Mouse (Mus musculus): ENCODE measurements around the gene Ctsl. TPM values are rescaled to one million over a fixed set of nuclear protein-coding genes. Genes with fewer than 3 reads are reported as not detected.

The Ctsl gene
- polyA plus RNA-seq, 1 experiment from 2014 or later: 203 TPM

DNA sequence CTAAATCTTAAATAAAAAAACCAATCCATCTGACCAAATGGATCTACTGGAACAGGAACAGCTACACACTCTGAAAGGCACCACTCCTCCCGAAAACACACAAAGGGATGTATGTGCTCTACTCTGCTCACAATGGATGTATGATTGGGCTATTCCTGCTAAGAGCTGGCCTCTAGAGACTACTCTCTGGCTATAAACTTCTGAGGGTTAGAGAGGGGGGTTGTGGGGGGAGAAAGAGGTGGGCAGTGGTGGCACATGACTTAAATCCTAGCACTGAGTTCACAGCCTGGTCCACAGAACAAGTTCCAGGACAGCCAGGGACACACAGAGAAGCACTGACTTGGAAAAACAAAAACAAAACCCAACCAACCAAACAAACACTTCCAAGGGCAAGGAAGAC, 2.1 kb downstream of the Ctsl start:
- H3K4me1 ChIP-seq: peaks cover 11% of the 10 kb centered on the region
- H3K27me3 ChIP-seq: no peaks in the 10 kb centered on the region
- peaks cover 41% of the 10 kb centered on the region for H3K36me3 ChIP-seq
- H3K4me3 ChIP-seq: peak overlapping the region; percentile 79; the same call in 1 of the 2 replicates
- no peak overlapping the region for H3K9ac ChIP-seq
- H3K9me3 ChIP-seq: no peaks in the 10 kb centered on the region
- no peak overlapping the region for H3K27ac ChIP-seq
- H3K4me2 ChIP-seq: peak overlapping the region; percentile 88
- no peak for ATAC-seq (ENCODE audit: borderline replicate concordance, extremely low read depth, low FRiP score, low TSS enrichment)
- WGBS: 85% methylated on average over 1 of the region's 1 CpGs

DNA sequence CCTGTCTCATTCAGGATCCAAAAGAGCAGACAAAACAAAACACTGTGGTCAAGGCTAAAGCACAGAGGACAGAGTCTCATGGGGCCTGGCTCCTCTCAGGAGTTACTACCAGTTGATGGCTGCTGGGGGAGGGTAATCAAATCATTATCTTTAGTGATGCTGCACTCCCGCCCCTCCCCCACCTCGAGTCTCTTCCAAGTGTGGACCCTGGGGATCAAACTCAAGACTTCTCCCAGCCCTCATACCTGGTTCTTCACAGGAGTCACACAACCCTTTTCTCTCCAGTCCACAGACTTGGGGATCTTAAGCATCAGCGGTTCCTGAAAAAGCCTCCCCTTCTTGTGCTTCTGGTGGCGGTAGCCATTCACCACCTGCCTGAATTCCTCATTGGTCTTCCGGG, 3.1 kb downstream of the Ctsl start:
- WGBS: 89% methylated on average over 5 of the region's 5 CpGs
- Histone ChIP-seq H3K9ac (no peak overlapping the region), H3K4me1 (peaks cover 11% of the 10 kb centered on the region), H3K4me2 (no peak overlapping the region), H3K4me3 (no peak overlapping the region), H3K27ac (no peak overlapping the region), H3K36me3 (peaks cover 42% of the 10 kb centered on the region), H3K9me3 (no peaks in the 10 kb centered on the region), H3K27me3 (no peaks in the 10 kb centered on the region)
- ATAC-seq (ENCODE audit: borderline replicate concordance, extremely low read depth, low FRiP score, low TSS enrichment): no peak

DNA sequence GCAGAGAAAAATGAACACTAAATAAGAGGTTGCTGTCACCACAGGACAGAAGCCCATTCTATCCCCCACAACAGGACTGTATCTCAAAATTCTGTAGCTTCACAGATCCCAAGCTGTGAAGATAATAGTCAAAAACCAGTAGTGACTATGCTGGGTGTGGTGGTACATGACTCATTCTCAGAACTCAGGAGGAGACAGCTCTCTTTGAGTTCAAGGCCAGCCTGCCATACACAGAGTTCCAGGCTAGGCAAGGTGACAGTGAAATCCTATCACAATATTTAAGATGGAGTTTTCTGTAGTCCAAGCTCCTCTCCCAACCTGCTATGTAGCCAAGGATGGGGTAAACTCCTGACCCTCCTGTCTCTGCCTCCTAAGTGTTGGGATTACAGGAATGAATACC, 5.4 kb downstream of the Ctsl start:
- Histone ChIP-seq H3K27ac (no peak overlapping the region), H3K27me3 (no peaks in the 10 kb centered on the region), H3K4me2 (no peak overlapping the region), H3K36me3 (peaks cover 49% of the 10 kb centered on the region), H3K4me1 (peaks cover 8% of the 10 kb centered on the region), H3K4me3 (no peak overlapping the region), H3K9ac (no peak overlapping the region), H3K9me3 (no peaks in the 10 kb centered on the region)
- no peak for ATAC-seq (ENCODE audit: borderline replicate concordance, extremely low read depth, low FRiP score, low TSS enrichment)

DNA sequence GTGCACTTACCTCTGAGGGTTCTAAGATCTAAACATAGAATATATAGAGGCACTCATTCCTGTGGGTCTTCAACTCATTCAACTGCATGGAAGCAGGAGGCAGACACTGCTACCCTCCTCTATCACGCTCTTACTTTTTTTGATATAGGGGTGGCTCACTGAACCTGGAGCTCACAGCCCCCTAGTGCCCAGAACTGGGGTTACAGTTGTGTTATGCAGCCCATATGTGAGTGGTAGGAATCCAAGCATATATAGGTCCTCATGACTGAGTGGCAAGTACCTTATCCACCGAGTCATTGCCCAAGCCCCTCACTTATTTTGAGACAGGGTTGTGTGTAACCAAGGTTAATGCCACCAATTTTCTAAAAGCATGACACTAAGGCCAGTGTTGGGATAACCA, 6.4 kb downstream of the Ctsl start:
- 83% methylated on average over 2 of the region's 2 CpGs for WGBS
- Histone ChIP-seq H3K9ac (no peak overlapping the region), H3K4me1 (peaks cover 6% of the 10 kb centered on the region), H3K27me3 (no peaks in the 10 kb centered on the region), H3K9me3 (no peaks in the 10 kb centered on the region), H3K4me3 (no peak overlapping the region), H3K27ac (no peak overlapping the region), H3K36me3 (peaks cover 49% of the 10 kb centered on the region), H3K4me2 (no peak overlapping the region)
- no peak for ATAC-seq (ENCODE audit: borderline replicate concordance, extremely low read depth, low FRiP score, low TSS enrichment)

DNA sequence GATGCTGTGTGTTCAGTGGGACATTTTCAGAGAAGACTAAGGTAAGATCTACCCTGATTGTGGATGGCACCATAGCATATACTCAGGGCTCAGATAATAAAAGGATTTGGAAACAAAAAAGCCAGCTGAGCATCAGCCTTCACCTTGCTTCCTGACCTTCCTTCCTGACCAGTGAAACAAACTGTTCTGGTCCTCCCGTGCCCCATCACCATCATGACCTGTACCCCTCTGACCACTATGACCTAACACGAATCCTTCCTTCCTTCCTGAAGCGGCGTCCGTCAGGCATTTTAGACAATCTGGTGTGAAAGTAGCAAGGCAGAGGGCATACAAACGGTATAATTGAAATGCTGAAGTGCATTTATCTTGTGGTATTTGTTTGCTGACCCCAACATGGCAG, 8.6 kb downstream of the Ctsl start:
- H3K4me3 ChIP-seq: no peak overlapping the region
- H3K9ac ChIP-seq: no peak overlapping the region
- H3K4me1 ChIP-seq: no peaks in the 10 kb centered on the region
- H3K9me3 ChIP-seq: no peaks in the 10 kb centered on the region
- no peak for ATAC-seq (ENCODE audit: borderline replicate concordance, extremely low read depth, low FRiP score, low TSS enrichment)
- no peak overlapping the region for H3K27ac ChIP-seq
- H3K27me3 ChIP-seq: no peaks in the 10 kb centered on the region
- WGBS: 75% methylated on average over 6 of the region's 6 CpGs
- no peak overlapping the region for H3K4me2 ChIP-seq
- H3K36me3 ChIP-seq: peaks cover 40% of the 10 kb centered on the region

DNA sequence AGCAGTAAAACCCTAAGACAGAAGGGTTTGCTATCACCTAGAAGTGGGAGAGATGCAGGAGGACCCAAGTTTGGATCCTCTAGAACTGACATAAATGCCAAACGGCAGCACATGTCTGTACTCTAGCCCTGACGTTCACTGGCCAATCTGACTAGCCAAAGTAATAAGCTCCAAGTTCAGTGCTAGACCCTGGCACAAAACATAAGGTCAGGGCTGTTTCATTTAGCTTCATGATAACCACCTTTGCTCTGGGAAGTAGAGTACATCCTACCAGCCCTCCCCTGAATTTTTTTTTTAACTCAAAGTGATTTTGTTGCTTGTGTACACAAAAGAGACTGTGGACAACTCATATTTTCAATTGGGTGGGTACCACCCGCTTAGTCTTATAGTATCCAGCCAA, 9.7 kb downstream of the Ctsl start:
- H3K27ac ChIP-seq: no peak overlapping the region
- peaks cover 31% of the 10 kb centered on the region for H3K36me3 ChIP-seq
- no peak overlapping the region for H3K9ac ChIP-seq
- H3K4me3 ChIP-seq: no peak overlapping the region
- no peaks in the 10 kb centered on the region for H3K27me3 ChIP-seq
- ATAC-seq (ENCODE audit: borderline replicate concordance, extremely low read depth, low FRiP score, low TSS enrichment): no peak
- 87% methylated on average over 3 of the region's 3 CpGs for WGBS
- H3K4me1 ChIP-seq: no peaks in the 10 kb centered on the region
- H3K4me2 ChIP-seq: no peak overlapping the region
- no peaks in the 10 kb centered on the region for H3K9me3 ChIP-seq

DNA sequence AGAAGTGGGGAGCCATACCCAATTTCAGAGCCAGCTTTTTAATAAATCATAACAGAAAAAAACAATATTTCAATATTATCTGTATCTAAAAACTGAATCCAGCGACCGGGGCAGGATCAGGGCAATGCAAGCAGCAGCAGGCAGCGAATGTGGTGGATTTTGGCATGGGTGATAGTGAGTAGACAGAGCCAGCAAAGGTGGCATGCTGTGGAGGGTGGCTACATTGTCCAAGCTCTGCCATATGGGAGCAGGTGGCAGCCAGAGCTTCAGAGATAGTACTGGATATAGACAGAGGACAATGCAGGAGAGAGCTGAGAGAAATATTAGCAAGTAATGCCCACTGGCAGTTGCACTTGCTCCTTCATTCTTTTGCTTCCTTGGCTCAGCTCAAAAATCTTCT, 11.0 kb downstream of the Ctsl start:
- Histone ChIP-seq H3K27ac (no peak overlapping the region), H3K9me3 (no peaks in the 10 kb centered on the region), H3K4me1 (no peaks in the 10 kb centered on the region), H3K4me2 (no peak overlapping the region), H3K36me3 (peaks cover 18% of the 10 kb centered on the region), H3K4me3 (no peak overlapping the region), H3K27me3 (no peaks in the 10 kb centered on the region), H3K9ac (no peak overlapping the region)
- WGBS: 81% methylated on average over 3 of the region's 3 CpGs
- ATAC-seq (ENCODE audit: borderline replicate concordance, extremely low read depth, low FRiP score, low TSS enrichment): no peak

DNA sequence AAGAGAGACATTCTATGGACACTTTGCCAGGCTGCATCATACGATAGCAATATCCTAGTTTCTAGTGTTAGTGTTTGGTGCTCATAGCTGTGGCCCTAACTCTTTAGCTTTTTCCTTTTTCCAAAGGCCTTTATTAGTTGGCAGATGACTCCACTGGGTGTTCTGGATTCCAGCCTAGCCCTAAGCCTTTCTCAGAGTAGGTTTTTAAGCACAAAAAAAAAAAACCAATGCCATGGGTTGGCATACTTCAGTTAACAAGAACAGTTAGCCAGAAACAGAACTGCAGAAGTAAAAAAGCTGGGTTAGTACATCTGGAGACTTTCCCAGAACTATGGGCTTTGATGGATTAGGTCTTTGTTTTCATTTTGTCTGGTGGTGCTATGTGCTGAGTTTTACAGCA, 12.2 kb downstream of the Ctsl start:
- Histone ChIP-seq H3K4me1 (no peaks in the 10 kb centered on the region), H3K9me3 (no peaks in the 10 kb centered on the region), H3K36me3 (peaks cover 8% of the 10 kb centered on the region), H3K9ac (no peak overlapping the region), H3K27ac (no peak overlapping the region), H3K4me3 (no peak overlapping the region), H3K27me3 (no peaks in the 10 kb centered on the region), H3K4me2 (no peak overlapping the region)
- no peak for ATAC-seq (ENCODE audit: borderline replicate concordance, extremely low read depth, low FRiP score, low TSS enrichment)
- 76% methylated on average over 1 of the region's 1 CpGs for WGBS

DNA sequence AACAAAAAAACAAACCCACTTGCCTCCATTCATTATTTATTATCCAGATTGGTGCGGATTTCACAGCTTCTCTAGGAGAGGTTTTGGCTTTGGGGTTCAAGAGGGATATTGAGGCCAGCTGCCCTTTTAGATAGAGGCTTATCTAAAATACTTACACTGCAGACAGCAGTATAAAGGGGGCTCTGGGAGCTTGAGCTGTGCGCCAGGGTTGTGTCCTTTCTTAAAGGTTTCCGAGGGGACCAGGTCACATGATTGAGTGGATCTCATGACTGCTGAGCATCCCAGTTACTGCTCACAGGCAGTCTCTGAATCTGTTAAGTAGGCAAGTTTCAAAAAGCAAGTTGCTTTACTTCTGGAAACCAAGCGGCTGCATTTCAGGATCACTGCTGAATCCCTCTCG, 13.3 kb downstream of the Ctsl start:
- 70% methylated on average over 5 of the region's 5 CpGs for WGBS
- no peak for ATAC-seq (ENCODE audit: borderline replicate concordance, extremely low read depth, low FRiP score, low TSS enrichment)
- no peak overlapping the region for H3K4me2 ChIP-seq

DNA sequence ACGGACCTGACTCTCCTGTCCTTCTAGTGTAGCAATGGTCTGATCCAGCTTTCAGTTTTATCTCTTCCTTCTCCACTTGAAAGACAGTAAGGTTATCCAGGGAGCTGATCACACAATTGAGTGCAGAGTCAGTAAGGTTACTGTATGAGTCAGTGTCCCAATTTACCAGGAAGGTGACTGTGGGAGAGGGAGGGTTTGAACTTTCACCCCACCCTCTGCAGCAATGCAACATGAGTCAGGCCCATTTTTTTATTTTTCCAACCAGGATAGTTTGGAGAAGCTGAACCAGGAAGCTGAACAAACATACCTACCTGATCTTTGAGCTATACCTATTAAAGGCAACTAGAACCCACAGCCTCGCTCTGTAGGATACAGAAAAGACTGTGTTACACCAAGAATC, 21.2 kb downstream of the Ctsl start:
- Histone ChIP-seq H3K9me3 (no peaks in the 10 kb centered on the region), H3K9ac (no peak overlapping the region), H3K36me3 (no peaks in the 10 kb centered on the region), H3K4me1 (no peaks in the 10 kb centered on the region), H3K4me3 (no peak overlapping the region), H3K4me2 (no peak overlapping the region), H3K27me3 (no peaks in the 10 kb centered on the region), H3K27ac (no peak overlapping the region)
- WGBS: 78% methylated on average over 2 of the region's 2 CpGs
- no peak for ATAC-seq (ENCODE audit: borderline replicate concordance, extremely low read depth, low FRiP score, low TSS enrichment)

More for the DNA sequence above, 13.3 kb downstream of the Ctsl start:
- no peaks in the 10 kb centered on the region for H3K27me3 ChIP-seq
- H3K36me3 ChIP-seq: peaks cover 5% of the 10 kb centered on the region
- H3K4me1 ChIP-seq: no peaks in the 10 kb centered on the region
- no peak overlapping the region for H3K4me3 ChIP-seq
- no peak overlapping the region for H3K27ac ChIP-seq
- no peaks in the 10 kb centered on the region for H3K9me3 ChIP-seq
- H3K9ac ChIP-seq: no peak overlapping the region

DNA sequence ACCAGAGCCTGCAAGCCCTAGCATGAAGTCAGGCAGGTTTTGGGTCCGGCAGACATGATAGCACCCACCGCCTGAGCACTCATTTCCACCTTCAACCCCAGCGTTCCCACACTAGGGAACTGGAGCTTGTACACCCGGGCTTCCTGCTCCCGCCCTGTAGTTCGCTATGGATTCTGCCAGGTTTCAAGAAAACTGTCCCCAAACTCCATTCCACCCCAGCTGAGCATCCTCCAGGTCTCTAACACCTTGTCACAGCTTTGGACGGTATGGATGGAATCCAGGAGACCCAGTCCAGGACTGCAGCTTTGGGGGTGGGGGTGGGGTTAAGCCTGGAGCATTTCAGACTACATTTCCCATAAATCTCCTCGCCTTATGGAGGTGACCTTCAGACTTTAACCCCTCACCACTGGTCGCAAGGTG, 26.6 kb downstream of the Ctsl start:
- 4% methylated on average over 9 of the region's 9 CpGs for WGBS
- no peaks in the 10 kb centered on the region for H3K36me3 ChIP-seq
- no peak overlapping the region for H3K27ac ChIP-seq
- H3K27me3 ChIP-seq: no peaks in the 10 kb centered on the region
- H3K9me3 ChIP-seq: no peaks in the 10 kb centered on the region
- no peaks in the 10 kb centered on the region for H3K4me1 ChIP-seq
- peak overlapping the region; percentile 42 for H3K4me3 ChIP-seq
- peak overlapping the region; percentile 37 for H3K9ac ChIP-seq
- H3K4me2 ChIP-seq: peak overlapping the region; percentile 68
- ATAC-seq (ENCODE audit: borderline replicate concordance, extremely low read depth, low FRiP score, low TSS enrichment): peak; percentile 46; the same call in 1 of the 2 replicates

DNA sequence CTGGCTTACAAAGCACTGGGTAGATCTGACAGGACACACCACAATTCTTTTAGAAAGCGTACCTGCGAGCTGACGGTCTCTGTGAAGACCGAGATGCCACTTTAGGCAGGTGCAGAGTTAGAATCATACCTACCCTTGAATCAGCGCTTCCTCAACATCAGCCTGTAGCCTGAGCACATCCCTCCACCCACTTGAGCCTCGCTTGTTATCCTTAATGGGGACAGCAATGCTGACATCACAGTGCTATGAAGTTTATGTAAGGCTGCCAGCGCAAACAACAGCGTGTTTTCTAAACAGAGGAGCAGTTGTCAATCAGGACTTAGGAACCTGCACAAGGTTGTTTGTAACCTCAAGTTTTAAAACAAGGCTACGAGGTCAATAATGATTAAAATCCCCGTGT, 27.1 kb downstream of the Ctsl start:
- H3K27ac ChIP-seq: no peak overlapping the region
- no peaks in the 10 kb centered on the region for H3K36me3 ChIP-seq
- H3K4me3 ChIP-seq: peak overlapping the region; percentile 42
- H3K9me3 ChIP-seq: no peaks in the 10 kb centered on the region
- WGBS: 17% methylated on average over 10 of the region's 10 CpGs
- H3K4me2 ChIP-seq: peak overlapping the region; percentile 68
- H3K9ac ChIP-seq: peak overlapping the region; percentile 37
- no peaks in the 10 kb centered on the region for H3K4me1 ChIP-seq
- ATAC-seq (ENCODE audit: borderline replicate concordance, extremely low read depth, low FRiP score, low TSS enrichment): no peak
- no peaks in the 10 kb centered on the region for H3K27me3 ChIP-seq

DNA sequence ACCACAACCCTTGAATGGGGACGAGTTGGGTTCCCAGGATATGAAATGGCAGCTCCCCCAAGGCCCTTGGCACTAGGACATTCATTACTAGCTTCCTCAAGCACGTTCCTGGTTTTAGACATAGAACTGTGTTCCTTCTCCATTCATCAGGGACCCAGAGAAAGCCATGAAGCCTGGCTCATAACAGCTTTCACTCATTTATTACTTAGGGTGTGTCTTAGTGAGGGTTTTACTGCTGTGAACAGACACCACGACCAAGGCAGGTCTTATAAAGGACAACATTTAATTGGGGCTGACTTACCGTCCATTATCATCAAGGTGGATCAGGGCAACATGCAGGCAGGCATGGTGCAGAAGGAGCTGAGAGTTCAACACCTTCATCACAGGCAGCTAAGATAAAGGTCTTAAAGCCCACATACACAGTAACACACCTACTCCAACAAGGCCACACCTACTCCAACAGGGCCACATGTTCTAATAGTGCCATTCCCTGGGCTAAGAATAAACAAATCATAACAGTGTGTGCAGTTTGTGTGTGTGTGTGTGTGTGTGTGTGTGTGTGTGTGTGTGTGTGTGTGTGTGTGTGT, 35.1 kb downstream of the Ctsl start:
- no peak for ATAC-seq (ENCODE audit: borderline replicate concordance, extremely low read depth, low FRiP score, low TSS enrichment)
- no peaks in the 10 kb centered on the region for H3K9me3 ChIP-seq
- H3K27ac ChIP-seq: no peak overlapping the region
- H3K9ac ChIP-seq: no peak overlapping the region
- WGBS: 53% methylated on average over 4 of the region's 4 CpGs
- no peaks in the 10 kb centered on the region for H3K27me3 ChIP-seq
- no peaks in the 10 kb centered on the region for H3K4me1 ChIP-seq
- H3K4me3 ChIP-seq: no peak overlapping the region
- no peaks in the 10 kb centered on the region for H3K36me3 ChIP-seq
- H3K4me2 ChIP-seq: no peak overlapping the region
